Mouse (Mus musculus) embryonic facial prominence, embryonic 10.5 days (tissue): Measurements from ENCODE around the gene Tarbp1. TPM values are rescaled to one million over a fixed set of nuclear protein-coding genes. Genes with fewer than 3 reads are reported as not detected.
A peak's percentile ranks its signal among the peaks of the same experiment; 100 is the strongest.

ENCODE experiments used
- DNase-seq: peaks from one replicate; pipeline ENCODE4 v3.0.0-alpha.2; 2017; ENCODE audit warnings: low spot score
- H3K27ac ChIP-seq: fragments of 300-500 bp; sonication (generic); replicated peaks from 2 replicates; pipeline ENCODE4 v1.5.1; 2016; ENCODE audit warnings: mild to moderate bottlenecking
- H3K27me3 ChIP-seq: fragments of 300-500 bp; sonication (generic); replicated peaks from 2 replicates; pipeline ENCODE4 v1.6.1; 2016; ENCODE audit warnings: low read depth, mild to moderate bottlenecking; ENCODE audit not compliant: poor library complexity, severe bottlenecking
- H3K36me3 ChIP-seq: fragments of 300-500 bp; sonication (generic); replicated peaks from 2 replicates; pipeline ENCODE4 v1.6.1; 2016; ENCODE audit warnings: mild to moderate bottlenecking, moderate library complexity
- H3K4me1 ChIP-seq: fragments of 300-500 bp; sonication (generic); 2 replicates; pipeline ENCODE4 v1.6.1; 2016
- H3K4me3 ChIP-seq: fragments of 300-500 bp; sonication (generic); 2 replicates; pipeline ENCODE4 v1.5.1; 2016; ENCODE audit warnings: mild to moderate bottlenecking, moderate library complexity
- H3K9me3 ChIP-seq: fragments of 300-500 bp; sonication (generic); 2 replicates; pipeline ENCODE4 v1.6.1; 2016; ENCODE audit warnings: mild to moderate bottlenecking
- WGBS: fragments of 180-500 bp; shearing (Covaris S2); methylation state at CpG from one replicate; pipeline ENCODE4 v1.1.7; 2016; 5-methylcytosine and 5-hydroxymethylcytosine counted together
- polyA plus RNA-seq: library from polyadenylated mRNA; unstranded; fragments of >200 nt; fragmentation: Nextera tagmentation; extraction: Ambion mirVana; gene quantifications from 2 replicates; pipeline ENCODE4 v1.2.1, GENCODE M21; 2016

Gene Tarbp1
- polyA plus RNA-seq, 1 experiment from 2014 or later: 2.8 TPM

DNA sequence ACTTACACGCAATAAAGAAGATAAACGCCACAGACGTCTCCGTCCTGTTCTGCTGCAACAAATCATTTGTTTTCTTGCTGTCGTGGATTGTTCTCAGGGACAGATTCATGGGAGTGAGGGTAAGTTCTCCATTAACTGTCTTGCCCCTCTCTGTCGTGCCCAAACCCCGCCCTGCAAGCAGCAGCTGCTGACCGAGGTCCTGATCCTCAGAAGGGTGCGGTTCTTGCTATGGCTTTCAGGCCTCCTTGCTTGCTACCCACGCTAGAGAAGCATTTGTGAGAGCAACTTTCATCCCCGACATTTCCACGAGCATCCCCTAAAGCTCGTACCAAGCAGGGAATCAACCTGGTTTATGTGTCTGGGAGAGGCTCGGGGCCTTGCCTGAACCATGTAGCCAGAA, 92.6 kb downstream of the Tarbp1 start:
- WGBS: 44% methylated on average over 14 of the region's 14 CpGs
- Histone ChIP-seq H3K36me3 (no peaks in the 10 kb centered on the region), H3K4me1 (no peaks in the 10 kb centered on the region), H3K27ac (no peak overlapping the region), H3K27me3 (no peaks in the 10 kb centered on the region), H3K9me3 (no peaks in the 10 kb centered on the region), H3K4me3 (no peak overlapping the region)
- peak; percentile 48 for DNase-seq

GRCm38 (mm10) chr8:126381299-126381698, 93.6 kb downstream of the Tarbp1 start:
- Histone ChIP-seq H3K36me3 (no peaks in the 10 kb centered on the region), H3K4me3 (no peak overlapping the region), H3K27ac (no peak overlapping the region), H3K9me3 (no peaks in the 10 kb centered on the region), H3K27me3 (no peaks in the 10 kb centered on the region; the same call in 1 of the 2 replicates), H3K4me1 (no peaks in the 10 kb centered on the region)
- no peak for DNase-seq
- 83% methylated on average over 7 of the region's 7 CpGs for WGBS

DNA sequence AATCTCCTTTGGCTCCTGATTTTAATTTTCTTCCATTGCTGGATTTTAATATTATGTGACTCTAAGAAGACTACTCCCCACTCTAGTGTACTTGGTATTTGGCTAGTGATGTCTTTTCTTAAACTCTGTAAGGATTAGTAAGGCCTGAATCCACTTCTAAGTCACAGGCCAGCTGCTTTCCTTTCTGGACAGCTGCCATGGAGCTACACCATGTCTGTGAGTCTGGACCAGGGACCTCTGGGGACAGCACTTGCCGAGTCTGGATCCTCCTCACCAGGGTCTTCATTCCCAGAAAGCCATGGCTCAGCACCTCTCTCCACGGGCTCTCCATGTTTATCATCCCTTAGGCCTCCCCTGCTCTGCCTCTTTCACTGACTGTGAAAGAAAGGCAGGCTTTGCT, 94.7 kb downstream of the Tarbp1 start:
- Histone ChIP-seq H3K4me1 (no peaks in the 10 kb centered on the region), H3K27ac (no peak overlapping the region), H3K9me3 (no peaks in the 10 kb centered on the region), H3K27me3 (no peaks in the 10 kb centered on the region; the same call in 1 of the 2 replicates), H3K4me3 (no peak overlapping the region), H3K36me3 (no peaks in the 10 kb centered on the region)
- 67% methylated on average over 2 of the region's 2 CpGs for WGBS
- DNase-seq: no peak

DNA sequence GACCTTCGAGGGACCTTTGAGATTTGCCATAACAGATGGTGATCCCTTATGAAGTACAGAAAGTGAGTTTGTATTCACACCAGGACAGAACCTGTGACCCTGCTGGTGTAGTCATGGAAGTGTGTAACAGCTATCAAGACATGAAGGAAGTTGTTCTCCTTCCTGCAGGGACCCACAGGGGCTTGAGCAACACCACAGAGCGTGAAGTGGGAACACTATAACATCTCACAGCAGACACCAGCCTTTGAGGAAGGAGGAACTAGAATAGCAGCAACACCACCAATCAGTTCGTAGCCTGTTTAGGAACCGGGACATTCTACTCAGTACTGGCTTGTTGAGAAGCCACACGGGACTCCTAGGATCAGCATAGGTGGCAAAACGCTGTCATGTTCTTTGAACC, 95.3 kb downstream of the Tarbp1 start:
- H3K27ac ChIP-seq: no peak overlapping the region
- H3K36me3 ChIP-seq: no peaks in the 10 kb centered on the region
- WGBS: 88% methylated on average over 6 of the region's 6 CpGs
- H3K4me3 ChIP-seq: no peak overlapping the region
- no peaks in the 10 kb centered on the region; the same call in 1 of the 2 replicates for H3K27me3 ChIP-seq
- H3K9me3 ChIP-seq: no peaks in the 10 kb centered on the region
- no peak for DNase-seq
- no peaks in the 10 kb centered on the region for H3K4me1 ChIP-seq

Other genes with a start within 250 kb of the Tarbp1 start
- 0.23 TPM in 1 of 2 replicates, not detected in the other for gene Slc35f3, start 176.5 kb downstream of the Tarbp1 start, polyA plus RNA-seq
- 43.8 and 46.8 TPM in 2 replicates for gene Coa6, start 52.5 kb downstream of the Tarbp1 start, polyA plus RNA-seq
- gene Irf2bp2, start 118.9 kb upstream of the Tarbp1 start, polyA plus RNA-seq: 4.5 and 5.4 TPM in 2 replicates